Mouse (Mus musculus) ovary, adult 18-20 months (tissue): ENCODE results near the gene Nin.

Experiments used
- DNase-seq: peaks from one replicate; pipeline ENCODE4 v3.0.0; 2022; ENCODE audit warnings: low spot score, mixed read lengths

Nin gene

GRCm38 (mm10) chr12:70082935-70083532 is 30.5 kb downstream of the Nin start:
- DNase-seq = no peak

- no peak for DNase-seq
These were observed 31.0 kb downstream of the Nin start for GRCm38 (mm10) chr12:70082485-70082884.

GRCm38 (mm10) chr12:70078471-70079025 is 35.0 kb downstream of the Nin start:
- DNase-seq = no peak

GRCm38 (mm10) chr12:70076493-70076892 is 37.0 kb downstream of the Nin start:
- no peak for DNase-seq

GRCm38 (mm10) chr12:70075001-70075400 is 38.5 kb downstream of the Nin start:
- no peak for DNase-seq

GRCm38 (mm10) chr12:70070888-70071287 is 42.6 kb downstream of the Nin start:
- DNase-seq = no peak

- DNase-seq = no peak
These were observed 43.2 kb downstream of the Nin start for GRCm38 (mm10) chr12:70070306-70070705.

GRCm38 (mm10) chr12:70068647-70069257 is 44.8 kb downstream of the Nin start:
- no peak for DNase-seq

GRCm38 (mm10) chr12:70067849-70068248 is 45.7 kb downstream of the Nin start:
- DNase-seq = no peak

- DNase-seq = no peak
These were observed 51.4 kb downstream of the Nin start for GRCm38 (mm10) chr12:70062114-70062513.

- DNase-seq = no peak
These were observed 54.3 kb downstream of the Nin start for GRCm38 (mm10) chr12:70058956-70059851.

- no peak for DNase-seq
These were observed 62.8 kb downstream of the Nin start for GRCm38 (mm10) chr12:70050699-70051098.

GRCm38 (mm10) chr12:70048741-70049140 is 64.8 kb downstream of the Nin start:
- no peak for DNase-seq

- no peak for DNase-seq
These were observed 66.2 kb downstream of the Nin start for GRCm38 (mm10) chr12:70047281-70047680.

GRCm38 (mm10) chr12:70044353-70044752 is 69.2 kb downstream of the Nin start:
- no peak for DNase-seq

- no peak for DNase-seq
These were observed 70.1 kb downstream of the Nin start for GRCm38 (mm10) chr12:70043421-70043820.

GRCm38 (mm10) chr12:70040981-70041380 is 72.5 kb downstream of the Nin start:
- DNase-seq = no peak

GRCm38 (mm10) chr12:70036722-70037305 is 76.7 kb downstream of the Nin start:
- no peak for DNase-seq

GRCm38 (mm10) chr12:70026233-70026632 is 87.3 kb downstream of the Nin start:
- DNase-seq = no peak

- DNase-seq = no peak
These were observed 88.1 kb downstream of the Nin start for GRCm38 (mm10) chr12:70025431-70025830.

GRCm38 (mm10) chr12:70023580-70023979 is 89.9 kb downstream of the Nin start:
- no peak for DNase-seq

GRCm38 (mm10) chr12:70018153-70018552 is 95.4 kb downstream of the Nin start:
- DNase-seq = no peak
